Mouse (Mus musculus) neural tube, embryonic 12.5 days (tissue): ENCODE measurements around the gene Cyb5r1. TPM values are rescaled to one million over a fixed set of nuclear protein-coding genes. Genes with fewer than 3 reads are reported as not detected.
"Not testable (repeated sequence)": the region's sequence is repeated elsewhere in the genome, so short reads cannot be mapped to it uniquely, and the experiment has no call there.

Experiments used
- ATAC-seq: fragments of 200-750 bp; cut with Nextera tagmentation; 2 replicates; pipeline ENCODE4 v1.8.0; 2017; ENCODE audit warnings: low read depth, mild to moderate bottlenecking, moderate TSS enrichment, moderate library complexity; ENCODE audit not compliant: low FRiP score
- H3K27ac ChIP-seq: fragments of 300-500 bp; sonication (generic); 2 replicates; pipeline ENCODE4 v1.5.1; 2016
- H3K27me3 ChIP-seq: fragments of 300-500 bp; sonication (generic); replicated peaks from 2 replicates; pipeline ENCODE4 v1.6.1; 2016; ENCODE audit warnings: mild to moderate bottlenecking
- H3K36me3 ChIP-seq: fragments of 300-500 bp; sonication (generic); 2 replicates; pipeline ENCODE4 v1.6.1; 2016; ENCODE audit warnings: mild to moderate bottlenecking
- H3K4me1 ChIP-seq: fragments of 300-500 bp; sonication (generic); 2 replicates; pipeline ENCODE4 v1.6.1; 2016
- H3K4me2 ChIP-seq: fragments of 300-500 bp; sonication (generic); replicated peaks from 2 replicates; pipeline ENCODE4 v1.6.1; 2016; ENCODE audit warnings: mild to moderate bottlenecking
- H3K4me3 ChIP-seq: fragments of 300-500 bp; sonication (generic); 2 replicates; pipeline ENCODE4 v1.5.1; 2016
- H3K9ac ChIP-seq: fragments of 300-500 bp; sonication (generic); 2 replicates; pipeline ENCODE4 v1.6.1; 2016; ENCODE audit warnings: mild to moderate bottlenecking
- H3K9me3 ChIP-seq: fragments of 300-500 bp; sonication (generic); 2 replicates; pipeline ENCODE4 v1.6.1; 2016; ENCODE audit warnings: mild to moderate bottlenecking
- whole genome bisulfite sequencing: fragments of 180-500 bp; shearing (Covaris S2); methylation state at CpG from one replicate; pipeline ENCODE4 v1.1.7; 2016; 5-methylcytosine and 5-hydroxymethylcytosine counted together
- polyA plus RNA-seq: library from polyadenylated mRNA; unstranded; fragments of >200 nt; fragmentation: Nextera tagmentation; extraction: Ambion mirVana; gene quantifications from 2 replicates; pipeline ENCODE4 v1.2.1, GENCODE M21; 2016

Cyb5r1 gene
- polyA plus RNA-seq, 1 experiment from 2014 or later = 29.8 TPM

GRCm38 (mm10) chr1:134448537-134448936 lies 43.2 kb downstream of the Cyb5r1 start:
- H3K4me3 ChIP-seq, H3K27me3 ChIP-seq, H3K4me2 ChIP-seq, ATAC-seq, H3K9me3 ChIP-seq, H3K9ac ChIP-seq, H3K4me1 ChIP-seq, H3K27ac ChIP-seq, H3K36me3 ChIP-seq: not testable (repeated sequence)
- WGBS = 68% methylated on average over 3 of the region's 3 CpGs

- H3K27me3 ChIP-seq = no peaks in the 10 kb centered on the region; the same call in 1 of the 2 replicates
- no peaks in the 10 kb centered on the region for H3K36me3 ChIP-seq
- H3K9ac ChIP-seq = no peak overlapping the region
- H3K4me2 ChIP-seq = no peak overlapping the region
- H3K9me3 ChIP-seq = no peaks in the 10 kb centered on the region
- WGBS = 81% methylated on average over 4 of the region's 4 CpGs
- H3K4me1 ChIP-seq = no peaks in the 10 kb centered on the region
- ATAC-seq = no peak
- no peak overlapping the region for H3K27ac ChIP-seq
- no peak overlapping the region for H3K4me3 ChIP-seq
Measured at GRCm38 (mm10) chr1:134450201-134450600, 44.8 kb downstream of the Cyb5r1 start.

- no peaks in the 10 kb centered on the region; the same call in 1 of the 2 replicates for H3K27me3 ChIP-seq
- H3K36me3 ChIP-seq = no peaks in the 10 kb centered on the region
- H3K4me2 ChIP-seq = no peak overlapping the region
- peaks cover under 1% of the 10 kb centered on the region; the same call in 1 of the 2 replicates for H3K4me1 ChIP-seq
- H3K27ac ChIP-seq = no peak overlapping the region
- WGBS = 55% methylated on average over 3 of the region's 3 CpGs
- H3K9me3 ChIP-seq = no peaks in the 10 kb centered on the region
- no peak overlapping the region for H3K9ac ChIP-seq
- no peak for ATAC-seq
- H3K4me3 ChIP-seq = no peak overlapping the region
Measured at GRCm38 (mm10) chr1:134450986-134451385, 45.6 kb downstream of the Cyb5r1 start.

- H3K27me3 ChIP-seq = no peaks in the 10 kb centered on the region; the same call in 1 of the 2 replicates
- H3K4me1 ChIP-seq = peaks cover 6% of the 10 kb centered on the region; the same call in 1 of the 2 replicates
- peak within 1 kb of the TSS; percentile 66 for H3K9ac ChIP-seq
- no peak within 1 kb of the TSS for H3K27ac ChIP-seq
- H3K9me3 ChIP-seq = no peaks in the 10 kb centered on the region
- H3K4me2 ChIP-seq = peak within 1 kb of the TSS; percentile 72
- peak within 1 kb of the TSS; percentile 71 for H3K4me3 ChIP-seq
- ATAC-seq = peak; percentile 96
- peaks cover 16% of the 10 kb centered on the region for H3K36me3 ChIP-seq
- under 1% methylated on average over 61 of the region's 61 CpGs for WGBS
Measured at GRCm38 (mm10) chr1:134454904-134455824, 49.8 kb downstream of the Cyb5r1 start, which contains the start of gene Klhl12. Klhl12 (plus strand) TSS chr1:134455531.

GRCm38 (mm10) chr1:134456060-134456459 lies 50.7 kb downstream of the Cyb5r1 start:
- Histone ChIP-seq H3K4me2 (peak overlapping the region; percentile 72), H3K27me3 (no peaks in the 10 kb centered on the region; the same call in 1 of the 2 replicates), H3K9me3 (no peaks in the 10 kb centered on the region), H3K4me1 (peaks cover 6% of the 10 kb centered on the region; the same call in 1 of the 2 replicates), H3K9ac (peak overlapping the region; percentile 66), H3K4me3 (peak overlapping the region; percentile 71), H3K27ac (no peak overlapping the region), H3K36me3 (peaks cover 23% of the 10 kb centered on the region)
- WGBS = 25% methylated on average over 5 of the region's 5 CpGs
- ATAC-seq = no peak

GRCm38 (mm10) chr1:134458139-134458727 lies 52.9 kb downstream of the Cyb5r1 start:
- Histone ChIP-seq H3K9me3 (no peaks in the 10 kb centered on the region), H3K36me3 (peaks cover 36% of the 10 kb centered on the region)
- no peak for ATAC-seq

GRCm38 (mm10) chr1:134460294-134461284 lies 55.2 kb downstream of the Cyb5r1 start:
- no peak overlapping the region for H3K4me2 ChIP-seq
- no peak overlapping the region for H3K9ac ChIP-seq
- H3K4me3 ChIP-seq = no peak overlapping the region
- peaks cover 52% of the 10 kb centered on the region for H3K36me3 ChIP-seq
- WGBS = 93% methylated on average over 1 of the region's 1 CpGs
- ATAC-seq = no peak
- H3K4me1 ChIP-seq = peaks cover 6% of the 10 kb centered on the region; the same call in 1 of the 2 replicates
- H3K27ac ChIP-seq = no peak overlapping the region
- no peaks in the 10 kb centered on the region for H3K9me3 ChIP-seq
- H3K27me3 ChIP-seq = no peaks in the 10 kb centered on the region

More at GRCm38 (mm10) chr1:134458139-134458727, 52.9 kb downstream of the Cyb5r1 start:
- Histone ChIP-seq H3K4me1 (peaks cover 6% of the 10 kb centered on the region; the same call in 1 of the 2 replicates), H3K27me3 (no peaks in the 10 kb centered on the region; the same call in 1 of the 2 replicates), H3K27ac (no peak overlapping the region), H3K4me2 (no peak overlapping the region), H3K4me3 (no peak overlapping the region), H3K9ac (no peak overlapping the region)
- 88% methylated on average over 7 of the region's 7 CpGs for WGBS

Other genes starting within 250 kb of the Cyb5r1 start
- gene Chil1, start 223.4 kb upstream of the Cyb5r1 start, polyA plus RNA-seq = 2.2 and 2.5 TPM in 2 replicates
- gene Mybph, start 212.1 kb upstream of the Cyb5r1 start, polyA plus RNA-seq = 8.6 and 13.0 TPM in 2 replicates
- gene Adora1, start 170.1 kb upstream of the Cyb5r1 start, polyA plus RNA-seq = 5.5 TPM in 2 replicates
- 35.7 and 44.8 TPM in 2 replicates for gene Myog, start 115.6 kb upstream of the Cyb5r1 start, polyA plus RNA-seq
- 8.0 and 8.6 TPM in 2 replicates for gene Ppfia4, start 72.6 kb upstream of the Cyb5r1 start, polyA plus RNA-seq
- gene Tmem183a, start 43.6 kb upstream of the Cyb5r1 start, polyA plus RNA-seq = 110 and 114 TPM in 2 replicates
- gene 4933406M09Rik, start 19.6 kb upstream of the Cyb5r1 start, polyA plus RNA-seq = not detected in 2 replicates
- gene Adipor1, start 9.8 kb downstream of the Cyb5r1 start, polyA plus RNA-seq = 71.1 and 74.5 TPM in 2 replicates
- 31.8 and 33.2 TPM in 2 replicates for gene Klhl12, start 50.0 kb downstream of the Cyb5r1 start, polyA plus RNA-seq
- gene Rabif, start 89.1 kb downstream of the Cyb5r1 start, polyA plus RNA-seq = 47.2 and 50.8 TPM in 2 replicates
- gene Mgat4e, start 144.1 kb downstream of the Cyb5r1 start, polyA plus RNA-seq = not detected in 2 replicates
- 108 and 114 TPM in 2 replicates for gene Kdm5b, start 154.6 kb downstream of the Cyb5r1 start, polyA plus RNA-seq
- 7.8 and 9.8 TPM in 2 replicates for gene Syt2, start 241.1 kb downstream of the Cyb5r1 start, polyA plus RNA-seq